Mouse (Mus musculus) kidney, adult 11 months (tissue): ENCODE measurements around the gene BC051142.
A peak's percentile ranks its signal among the peaks of the same experiment; 100 is the strongest.
"Not testable (repeated sequence)": the region's sequence is repeated elsewhere in the genome, so short reads cannot be mapped to it uniquely, and the experiment has no call there.

Source experiments
- DNase-seq: peaks from one replicate; pipeline ENCODE4 v3.0.0; 2022

Gene BC051142

DNA sequence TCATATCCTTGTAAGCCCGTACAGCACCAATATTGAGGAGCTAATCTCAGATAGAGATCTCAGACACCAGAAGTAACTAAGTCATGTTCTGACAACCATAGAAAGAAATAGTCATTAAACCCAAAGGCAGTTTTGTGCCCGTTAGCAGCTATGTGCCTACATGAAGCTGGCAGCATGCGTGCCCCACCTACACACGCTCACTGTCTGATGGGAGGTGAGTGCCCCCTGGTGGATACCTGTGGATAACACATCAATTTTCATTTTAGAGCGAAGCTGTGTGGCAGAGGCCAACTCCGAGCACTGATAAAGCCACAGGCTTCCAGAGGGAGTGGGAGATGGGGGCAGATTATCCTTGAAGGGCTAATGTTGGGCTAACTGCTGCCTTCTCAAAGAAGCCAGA, 12.5 kb downstream of the BC051142 start:
- peak; percentile 34 for DNase-seq

DNA sequence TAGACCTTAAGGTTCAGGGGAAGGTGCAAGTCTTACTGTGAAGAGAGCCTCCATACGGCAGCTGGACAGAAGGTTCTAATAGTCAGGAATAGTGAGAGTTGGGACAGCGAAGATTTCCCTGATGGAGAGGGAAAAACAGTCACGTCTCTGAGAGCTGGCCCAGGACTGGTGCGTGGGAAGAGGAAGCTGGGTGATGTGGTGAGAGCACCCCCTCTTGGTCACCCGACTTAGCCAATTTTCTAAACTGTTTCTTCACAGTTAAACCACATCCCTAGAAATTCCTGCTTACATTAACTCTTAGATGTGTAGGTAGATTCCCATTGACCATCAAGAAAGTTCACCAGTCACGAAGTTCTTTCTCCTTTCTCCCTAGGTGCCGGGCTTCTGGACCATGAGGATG, 21.4 kb downstream of the BC051142 start:
- no peak for DNase-seq

- DNase-seq: no peak
Observed at GRCm38 (mm10) chr17:34427597-34427996, 29.0 kb downstream of the BC051142 start.

GRCm38 (mm10) chr17:34437120-34437519, 38.5 kb downstream of the BC051142 start:
- DNase-seq: no peak

DNA sequence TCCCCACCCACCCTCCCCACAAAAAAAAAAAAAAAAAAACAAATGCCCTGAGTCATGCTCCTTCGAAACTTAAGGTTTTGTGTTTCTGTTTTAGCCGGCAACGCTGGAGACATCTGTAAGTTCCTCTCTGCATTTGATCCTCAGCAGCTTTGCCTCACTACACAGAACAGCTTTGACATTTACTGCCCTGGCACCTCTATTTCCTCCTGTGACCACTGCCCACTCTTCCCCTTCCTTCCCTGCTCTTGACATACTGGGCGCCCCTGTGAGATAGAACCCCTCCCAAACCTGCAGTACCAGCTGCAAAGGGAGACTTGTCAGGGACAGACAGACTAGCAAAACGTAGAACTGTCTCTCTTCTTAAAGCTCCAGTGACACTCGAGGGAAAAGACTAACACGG, 39.0 kb downstream of the BC051142 start:
- no peak for DNase-seq

GRCm38 (mm10) chr17:34438588-34438987, 40.0 kb downstream of the BC051142 start:
- DNase-seq: no peak

GRCm38 (mm10) chr17:34439795-34440194, 41.2 kb downstream of the BC051142 start:
- no peak for DNase-seq

DNA sequence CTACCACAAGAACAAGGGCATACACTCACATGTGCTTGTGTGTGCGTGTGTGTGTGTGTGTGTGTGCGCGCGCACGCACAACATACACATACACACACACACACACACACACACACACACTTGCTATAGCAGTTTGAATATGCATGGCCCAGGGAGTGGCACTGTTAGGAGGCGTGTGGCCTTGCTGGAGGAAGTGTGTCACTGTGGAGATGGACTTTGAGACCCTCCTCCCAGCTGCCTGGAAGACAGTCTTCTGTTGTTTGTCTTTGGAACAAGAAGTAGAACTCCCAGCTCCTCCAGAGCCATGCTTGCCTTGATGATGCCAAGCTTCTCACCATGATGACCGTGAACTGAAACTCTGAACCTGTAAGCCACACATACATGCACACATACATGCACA, 43.4 kb downstream of the BC051142 start:
- DNase-seq: no peak

DNA sequence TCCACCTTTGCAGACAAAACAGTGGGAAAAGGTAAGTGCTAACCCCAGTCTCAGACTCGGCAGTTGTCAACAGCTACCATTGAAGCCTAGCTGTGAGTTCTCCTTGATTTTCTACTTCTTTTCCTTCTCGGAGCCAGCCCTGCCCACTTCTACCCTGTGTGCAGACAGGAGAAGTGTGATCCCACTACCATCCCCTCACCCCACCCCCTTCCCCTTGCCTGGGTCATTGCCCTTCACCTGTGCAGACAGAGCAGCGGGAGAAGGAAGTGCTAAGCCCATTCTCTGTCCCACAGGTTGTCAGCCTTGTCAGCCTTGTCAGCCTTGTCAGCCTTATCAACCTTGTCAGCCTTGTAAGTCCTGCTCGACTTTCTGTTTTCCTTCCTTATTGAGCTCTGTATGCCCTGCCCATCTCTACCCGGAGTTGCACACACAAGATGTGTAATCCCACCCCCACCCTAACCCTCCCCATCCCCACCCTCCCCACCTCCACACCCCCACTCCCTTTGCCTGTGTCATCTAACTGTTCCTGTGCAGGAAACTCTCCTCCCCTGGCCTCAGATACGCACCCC, 49.9 kb downstream of the BC051142 start:
- no peak for DNase-seq

DNA sequence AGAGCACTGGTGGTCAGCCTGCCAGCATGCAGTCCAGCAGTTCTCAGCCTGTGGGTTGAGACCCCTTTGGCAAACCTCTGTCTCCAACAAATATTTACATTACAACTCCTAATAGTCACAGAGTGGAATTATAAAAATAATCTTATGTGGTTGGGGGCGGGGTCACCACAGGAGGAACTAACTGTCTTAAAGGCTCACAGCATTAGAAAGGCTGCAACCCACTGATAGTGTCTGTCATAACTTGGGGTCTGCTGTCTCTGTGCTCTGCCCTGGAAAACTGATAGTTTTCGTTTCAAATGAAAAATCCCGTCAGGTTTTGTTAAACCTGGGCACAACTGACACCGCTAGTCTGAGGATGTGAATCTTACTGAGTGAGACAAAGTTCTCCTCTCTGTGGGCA, 59.0 kb downstream of the BC051142 start:
- DNase-seq: no peak

GRCm38 (mm10) chr17:34459255-34459654, 60.6 kb downstream of the BC051142 start:
- DNase-seq: no peak

DNA sequence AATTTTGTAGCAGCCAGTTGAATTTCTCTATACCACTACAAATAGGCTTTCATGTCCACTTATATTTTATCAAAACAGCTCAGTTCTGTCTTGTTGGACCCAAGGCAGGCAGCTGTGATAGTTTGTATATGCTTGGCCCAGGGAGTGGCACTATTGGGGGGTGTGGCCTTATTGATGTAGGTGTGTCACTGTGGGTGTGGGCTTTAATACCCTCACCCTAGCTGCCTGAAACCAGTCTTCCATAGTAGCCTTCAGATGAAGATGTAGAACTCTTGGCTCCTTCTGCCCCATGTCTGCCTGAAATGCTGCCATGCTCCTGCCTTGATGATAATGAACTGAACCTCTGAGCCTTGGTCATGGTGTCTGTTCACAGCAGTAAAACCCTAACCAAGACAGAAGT, 67.3 kb downstream of the BC051142 start:
- DNase-seq: not testable (repeated sequence)

- no peak for DNase-seq
Observed at GRCm38 (mm10) chr17:34470491-34470890, 71.9 kb downstream of the BC051142 start.

GRCm38 (mm10) chr17:34475060-34475459, 76.4 kb downstream of the BC051142 start:
- no peak for DNase-seq

GRCm38 (mm10) chr17:34476427-34476826, 77.8 kb downstream of the BC051142 start:
- no peak for DNase-seq

DNA sequence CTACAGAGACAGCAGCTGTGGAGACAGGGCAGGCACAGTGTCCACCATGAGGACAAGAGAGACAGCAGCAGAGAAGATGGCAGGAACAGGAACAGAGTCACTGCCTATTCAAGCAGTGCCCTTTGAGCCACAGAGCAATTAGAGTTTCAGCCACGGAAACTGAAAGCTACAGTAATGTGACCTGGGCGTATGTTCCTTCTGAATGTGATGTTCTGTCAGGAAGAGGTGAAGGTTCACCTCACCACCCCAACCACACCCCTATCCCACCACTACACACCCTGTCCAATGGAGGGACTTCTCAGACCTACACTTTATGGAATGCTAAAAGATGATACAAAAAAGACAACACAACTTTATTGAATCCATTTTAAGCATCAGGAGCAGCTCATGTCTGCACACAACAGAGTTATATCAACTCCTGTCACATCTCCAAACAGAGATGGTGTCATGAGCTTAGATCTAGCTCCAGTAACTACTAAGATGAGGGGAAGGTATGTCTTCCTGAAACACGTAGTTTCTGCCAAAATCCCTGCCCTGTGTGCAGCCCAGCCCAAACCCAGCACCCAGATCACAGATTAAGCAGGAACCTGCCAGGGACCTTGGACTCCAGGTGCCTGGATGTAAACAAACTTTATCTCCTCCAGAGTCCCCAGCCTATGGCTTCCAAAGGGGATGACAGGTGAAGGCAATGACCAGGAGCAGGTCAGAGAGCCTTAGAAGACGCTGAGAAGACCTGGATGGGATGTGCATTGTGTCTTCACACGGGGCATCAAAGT, 78.8 kb downstream of the BC051142 start, which contains the start of gene Btnl4:
Gene Btnl4, minus strand, starts transcription at position 81 of the 776 bp plus-strand sequence.
- not testable (repeated sequence) for DNase-seq

DNA sequence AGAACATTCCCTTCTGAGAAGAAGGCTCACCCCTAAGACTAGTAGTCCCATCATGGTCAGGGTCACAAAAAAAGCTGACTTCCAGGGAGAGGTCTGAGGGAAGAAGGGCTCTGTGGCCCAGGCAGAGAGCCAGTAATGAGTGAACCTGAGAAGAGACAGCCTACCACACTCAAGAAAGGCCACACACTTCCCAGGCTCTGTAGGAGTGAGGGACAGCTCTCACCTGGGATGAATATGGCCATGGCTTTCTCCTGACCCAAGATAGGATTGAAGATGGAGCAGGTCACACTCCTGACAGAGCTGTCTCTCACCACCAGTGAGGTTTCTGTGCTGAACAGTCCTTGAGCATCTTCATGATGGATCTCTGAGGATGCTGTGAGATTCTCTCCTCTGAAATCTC, 94.2 kb downstream of the BC051142 start:
- DNase-seq: no peak

GRCm38 (mm10) chr17:34495156-34495555, 96.5 kb downstream of the BC051142 start:
- not testable (repeated sequence) for DNase-seq

DNA sequence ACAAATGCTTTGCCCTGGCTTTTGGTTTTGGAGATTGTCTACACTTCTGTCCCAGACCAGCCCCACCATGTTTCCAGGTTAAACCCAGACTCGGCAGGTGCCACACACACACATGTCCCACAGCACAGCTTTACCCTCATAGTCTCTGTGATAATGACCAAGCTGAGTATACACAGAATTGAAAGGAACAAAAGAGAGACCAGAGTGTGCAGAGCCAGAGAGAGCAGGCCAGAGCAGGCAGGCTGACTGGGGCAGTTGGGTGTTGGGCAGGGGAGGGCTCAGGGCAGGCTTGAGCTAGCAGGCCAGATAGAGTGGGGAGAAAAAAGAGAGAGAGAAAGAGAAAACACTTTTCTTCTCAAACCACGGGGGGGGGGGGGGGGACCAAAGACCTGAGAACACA, 97.9 kb downstream of the BC051142 start:
- DNase-seq: no peak

DNA sequence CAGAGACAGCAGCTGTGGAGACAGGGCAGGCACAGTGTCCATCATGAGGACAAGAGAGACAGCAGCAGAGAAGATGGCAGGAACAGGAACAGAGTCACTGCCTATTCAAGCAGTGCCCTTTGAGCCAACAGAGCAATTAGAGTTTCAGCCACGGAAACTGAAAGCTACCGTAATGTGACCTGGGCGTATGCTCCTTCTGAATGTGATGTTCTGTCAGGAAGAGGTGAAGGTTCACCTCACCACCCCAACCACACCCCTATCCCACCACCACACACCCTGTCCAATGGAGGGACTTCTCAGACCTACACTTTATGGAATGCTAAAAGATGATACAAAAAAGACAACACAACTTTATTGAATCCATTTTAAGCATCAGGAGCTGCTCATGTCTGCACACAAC, 98.7 kb downstream of the BC051142 start:
- DNase-seq: not testable (repeated sequence)

DNA sequence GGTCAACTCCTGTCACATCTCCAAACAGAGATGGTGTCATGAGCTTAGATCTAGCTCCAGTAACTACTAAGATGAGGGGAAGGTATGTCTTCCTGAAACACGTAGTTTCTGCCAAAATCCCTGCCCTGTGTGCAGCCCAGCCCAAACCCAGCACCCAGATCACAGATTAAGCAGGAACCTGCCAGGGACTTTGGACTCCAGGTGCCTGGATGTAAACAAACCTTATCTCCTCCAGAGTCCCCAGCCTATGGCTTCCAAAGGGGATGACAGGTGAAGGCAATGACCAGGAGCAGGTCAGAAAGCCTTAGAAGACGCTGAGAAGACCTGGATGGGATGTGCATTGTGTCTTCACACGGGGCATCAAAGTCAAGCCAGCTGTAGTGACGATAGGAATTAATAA, 99.1 kb downstream of the BC051142 start:
- not testable (repeated sequence) for DNase-seq

DNA sequence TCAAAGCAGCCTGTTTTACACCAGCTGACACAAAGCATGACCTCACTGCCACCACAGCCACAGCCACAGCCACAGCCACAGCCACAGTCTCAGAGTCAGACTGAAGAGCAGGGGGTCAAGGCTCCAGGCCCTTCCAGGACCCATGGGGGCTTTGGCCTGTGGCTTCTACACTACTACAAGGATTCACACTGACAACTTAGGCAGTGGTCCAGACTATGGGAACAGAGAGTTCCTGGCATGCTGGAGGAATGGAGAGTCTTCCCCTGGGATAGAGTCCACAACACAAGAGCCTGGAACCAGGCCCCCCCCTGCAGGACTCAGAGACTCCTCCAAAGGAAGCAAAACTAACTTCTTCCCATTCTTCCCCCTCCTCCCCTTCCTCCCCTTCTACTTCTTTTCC, 109.0 kb downstream of the BC051142 start:
- no peak for DNase-seq
